Mouse (Mus musculus) cerebellum, postnatal 4 days (tissue): ENCODE results near the gene Gng12.
"Not testable (repeated sequence)": the region's sequence is repeated elsewhere in the genome, so short reads cannot be mapped to it uniquely, and the experiment has no call there.

Experiments used
- DNase-seq, 2 experiments: peaks; one replicate each; pipeline ENCODE4 v3.0.0; 2022; ENCODE audit warnings: low spot score in 2 of 2, mixed read lengths in 1 of 2

Gng12 gene

GRCm38 (mm10) chr6:67027438-67028142 is 131.4 kb downstream of the Gng12 start:
- no peak for DNase-seq

DNA sequence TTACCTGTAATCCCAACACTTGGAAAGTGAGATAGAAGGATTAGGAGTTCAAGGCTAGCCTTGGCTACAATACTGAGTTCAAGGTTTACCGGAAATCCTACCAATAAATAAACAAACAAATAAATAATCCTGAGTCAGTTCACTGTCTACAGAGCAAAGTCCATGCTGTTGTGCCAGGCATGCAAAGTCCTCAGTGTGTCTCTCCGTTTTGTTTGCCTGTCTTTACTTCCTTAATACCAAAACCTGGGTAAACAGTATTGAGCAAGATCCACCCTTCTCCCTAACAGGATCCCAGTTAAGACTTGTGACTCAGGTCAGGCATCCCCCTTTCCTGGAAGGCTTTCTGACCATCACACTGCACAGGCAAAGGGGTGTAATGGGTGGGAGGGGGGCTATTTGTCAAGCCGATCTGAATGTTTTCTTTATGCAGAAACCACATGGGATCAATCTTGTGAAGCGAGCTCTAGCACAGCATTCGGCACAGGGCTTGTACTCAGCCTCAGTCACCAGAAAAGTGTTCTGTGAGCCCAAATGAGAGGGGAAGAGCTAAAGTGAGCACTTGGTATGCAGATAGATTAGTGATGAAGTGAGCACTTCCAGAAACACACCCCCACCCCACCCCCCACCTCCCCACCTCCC is 133.2 kb downstream of the Gng12 start:
- no peak for DNase-seq

DNA sequence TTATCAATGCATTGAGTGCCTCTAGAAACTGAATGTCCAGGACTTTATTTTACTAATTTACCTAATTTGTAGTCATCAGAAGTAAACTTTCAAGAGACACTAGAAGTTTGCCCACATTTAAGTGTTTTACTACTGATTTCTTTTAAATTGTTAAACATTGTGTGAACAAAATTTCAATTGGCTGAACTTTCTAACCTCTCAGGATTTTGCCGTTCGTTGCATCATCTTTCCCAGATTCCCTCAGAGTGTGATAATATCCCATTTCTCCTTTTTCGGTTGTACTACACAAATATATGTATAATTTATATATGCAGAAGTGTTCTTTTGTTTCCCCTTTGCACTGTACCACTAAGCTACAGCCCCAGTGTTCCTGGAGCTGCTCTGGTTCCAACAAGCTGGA is 133.8 kb downstream of the Gng12 start:
- no peak for DNase-seq

DNA sequence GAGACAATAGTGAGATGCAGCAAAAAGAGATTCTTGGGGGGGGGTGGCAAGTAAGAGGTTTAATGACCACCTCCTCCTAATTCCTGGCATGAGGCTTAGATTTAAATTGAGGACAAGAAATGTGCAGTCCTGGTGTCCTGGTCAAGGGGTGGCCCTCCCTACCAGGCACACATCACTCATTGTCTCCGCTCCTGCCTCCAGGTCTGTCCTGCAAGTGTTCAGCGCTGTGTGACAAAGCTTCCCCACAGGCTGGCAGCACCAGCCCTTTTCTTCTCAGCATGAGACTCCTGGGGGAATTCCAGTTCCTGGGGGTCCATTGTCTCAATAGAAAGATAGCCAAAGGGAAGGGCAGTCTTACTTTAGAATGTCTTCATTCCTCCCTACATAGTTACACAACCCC is 134.2 kb downstream of the Gng12 start:
- DNase-seq: no peak

DNA sequence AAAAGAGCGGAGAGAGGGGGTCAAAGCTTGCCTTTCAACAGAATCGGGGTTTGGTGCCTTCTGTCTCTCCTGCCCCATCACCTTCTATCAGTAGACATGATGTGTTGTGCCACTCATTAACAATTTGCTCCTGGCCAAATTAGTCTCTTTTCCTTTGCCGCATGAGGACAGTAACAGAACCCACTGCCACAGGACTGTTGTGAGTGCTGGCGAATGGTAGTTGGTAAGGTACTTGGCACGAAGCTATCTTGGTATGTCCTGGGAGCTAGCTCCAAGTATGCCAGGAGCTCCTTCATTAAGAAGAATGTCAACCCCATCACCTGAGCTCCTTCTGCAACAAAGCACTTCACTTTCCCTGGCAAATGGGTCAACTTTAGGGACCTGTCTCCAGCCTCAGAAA is 134.6 kb downstream of the Gng12 start:
- DNase-seq: no peak

DNA sequence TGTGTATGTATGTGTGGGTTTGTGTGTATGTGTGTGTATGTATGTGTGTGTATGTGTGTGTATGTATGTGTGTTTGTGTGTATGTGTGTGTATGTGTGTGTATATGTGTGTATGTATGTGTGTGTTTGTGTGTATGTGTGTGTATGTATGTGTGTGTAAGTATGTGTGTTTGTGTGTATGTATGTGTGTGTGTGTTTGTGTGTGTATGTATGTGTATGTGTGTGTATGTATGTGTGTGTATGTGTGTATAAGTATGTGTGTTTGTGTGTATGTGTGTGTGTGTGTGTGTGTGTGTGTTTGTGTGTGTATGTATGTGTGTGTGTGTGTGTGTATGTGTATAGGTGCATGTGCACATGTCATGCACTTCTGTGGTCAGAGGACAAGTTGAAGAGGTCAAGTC is 136.4 kb downstream of the Gng12 start:
- DNase-seq: not testable (repeated sequence)

DNA sequence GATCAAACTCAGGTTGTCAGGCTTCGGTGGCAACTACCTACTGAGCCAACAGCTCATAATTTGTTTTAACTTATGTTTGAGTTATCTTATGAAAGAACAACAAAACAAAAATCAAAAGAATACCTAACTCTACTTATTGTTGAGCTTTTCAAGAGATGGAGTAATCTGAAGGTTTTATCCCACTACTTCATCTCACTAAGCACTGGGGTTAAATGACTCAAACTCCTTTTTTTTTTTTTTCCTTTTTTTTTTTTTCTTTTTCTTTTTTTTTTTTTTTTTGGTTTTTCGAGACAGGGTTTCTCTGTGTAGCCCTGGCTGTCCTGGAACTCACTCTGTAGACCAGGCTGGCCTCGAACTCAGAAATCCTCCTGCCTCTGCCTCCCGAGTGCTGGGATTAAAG is 136.8 kb downstream of the Gng12 start:
- not testable (repeated sequence) for DNase-seq

GRCm38 (mm10) chr6:67033604-67034003 is 137.4 kb downstream of the Gng12 start:
- no peak for DNase-seq

DNA sequence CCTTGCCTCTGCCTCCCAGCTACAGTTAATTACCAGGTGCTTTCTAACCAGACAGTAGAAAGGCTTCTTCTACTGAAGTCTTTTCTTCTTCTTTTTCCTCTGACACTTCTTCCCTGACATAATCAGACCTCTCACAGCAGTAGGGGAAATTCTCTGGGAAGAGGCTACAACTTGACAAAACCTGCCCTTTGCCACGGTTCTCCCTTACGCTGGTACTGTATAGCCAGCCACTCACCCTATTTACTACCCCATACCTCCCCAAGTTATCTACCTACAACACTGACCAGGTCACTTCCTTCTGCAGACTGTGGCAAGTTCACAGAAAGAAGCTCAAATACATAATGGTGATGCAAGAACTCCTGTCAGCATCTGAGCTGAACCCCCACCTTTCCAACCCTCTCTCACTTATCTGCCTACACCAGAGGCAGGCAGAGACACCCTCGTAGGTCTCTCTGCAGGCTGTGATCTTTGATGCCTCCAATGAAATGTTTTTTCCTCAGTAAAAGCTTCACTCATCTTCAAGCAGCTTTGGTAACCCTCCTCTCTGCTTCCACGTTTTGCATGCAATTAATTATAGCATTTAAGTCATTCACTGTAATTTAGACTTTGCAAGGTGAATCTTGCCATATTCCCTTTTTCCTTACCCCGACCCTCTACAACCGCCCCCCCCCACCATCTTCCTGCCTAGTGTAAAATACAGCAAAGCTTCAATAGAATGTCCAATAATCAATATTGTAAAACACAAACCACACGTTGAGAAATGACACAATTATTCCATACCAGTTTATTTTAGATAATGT is 138.3 kb downstream of the Gng12 start:
- DNase-seq: no peak

DNA sequence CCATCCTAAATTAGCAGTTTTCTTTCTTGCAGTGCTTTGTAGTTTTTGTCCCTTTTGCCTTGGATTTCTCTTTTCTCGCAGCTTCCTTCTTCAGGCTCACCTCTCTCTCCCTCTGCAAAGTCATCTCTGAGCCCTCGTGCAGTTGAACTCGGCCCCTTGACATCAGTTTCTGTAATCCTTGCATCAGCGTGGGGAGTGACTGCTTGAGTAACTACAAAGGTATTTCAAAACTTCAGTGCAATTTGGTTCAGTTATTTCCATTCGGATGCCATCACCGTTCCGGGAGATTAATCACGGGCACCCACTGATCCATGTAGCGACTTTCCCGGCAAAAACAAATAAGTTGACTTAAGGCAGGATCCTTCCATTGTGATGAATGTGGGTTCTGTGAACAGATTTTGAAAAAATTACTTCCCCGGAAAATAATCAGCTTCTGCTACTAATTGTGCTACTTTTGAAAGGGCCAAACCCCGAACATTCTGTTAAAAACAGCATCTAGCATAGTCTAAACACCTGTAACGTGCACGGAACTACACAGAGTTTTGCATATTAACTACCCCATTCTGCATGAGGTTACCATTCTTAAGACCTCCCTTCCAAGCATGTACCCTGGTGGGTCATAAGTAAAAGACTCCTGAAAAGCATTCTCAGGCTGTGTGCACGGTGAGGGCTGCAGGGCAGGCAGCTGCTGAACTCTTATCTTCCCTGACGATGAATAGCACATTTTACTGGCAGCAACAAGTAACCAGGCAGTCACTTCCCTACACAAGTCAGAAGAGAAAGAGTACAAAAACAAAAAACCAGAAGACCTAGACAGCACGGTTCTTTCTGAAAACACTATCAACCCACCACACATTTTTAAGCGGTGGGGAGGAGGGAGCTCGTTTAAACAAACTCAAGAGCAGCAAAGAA is 139.4 kb downstream of the Gng12 start:
- DNase-seq: no peak

GRCm38 (mm10) chr6:67036356-67036811 is 140.2 kb downstream of the Gng12 start:
- peak; percentile 52 to 74 for DNase-seq

- peak; percentile 75 to 88 for DNase-seq
Measured at GRCm38 (mm10) chr6:67036837-67037628, 140.8 kb downstream of the Gng12 start, which contains the start of gene Gadd45a. Gene Gadd45a (minus strand): TSS chr6:67037457.

GRCm38 (mm10) chr6:67038964-67039363 is 142.8 kb downstream of the Gng12 start:
- no peak for DNase-seq

DNA sequence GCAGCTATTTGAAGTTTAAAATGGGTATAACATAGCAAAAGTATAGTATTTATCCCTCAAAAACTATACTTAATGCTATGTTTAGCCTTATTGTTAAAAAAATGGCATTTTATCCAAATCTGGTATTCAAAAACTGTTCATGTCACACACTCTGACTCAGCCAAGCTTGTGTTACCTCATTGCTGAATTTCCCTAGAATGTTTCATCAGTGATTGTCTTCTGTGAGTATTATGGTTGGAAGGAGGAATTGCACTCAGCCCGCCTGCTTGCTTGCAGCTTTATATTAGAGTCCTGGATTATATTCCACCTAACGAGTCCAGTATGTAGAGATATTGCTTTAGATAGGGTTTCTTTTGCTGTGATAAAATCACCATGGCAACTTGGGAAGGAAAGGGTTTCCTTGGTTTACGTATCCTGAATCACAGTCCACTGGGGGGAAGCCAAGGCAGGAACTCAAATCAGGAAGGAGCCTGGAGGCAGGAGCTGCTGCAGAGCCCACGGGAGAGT is 144.8 kb downstream of the Gng12 start:
- no peak for DNase-seq

DNA sequence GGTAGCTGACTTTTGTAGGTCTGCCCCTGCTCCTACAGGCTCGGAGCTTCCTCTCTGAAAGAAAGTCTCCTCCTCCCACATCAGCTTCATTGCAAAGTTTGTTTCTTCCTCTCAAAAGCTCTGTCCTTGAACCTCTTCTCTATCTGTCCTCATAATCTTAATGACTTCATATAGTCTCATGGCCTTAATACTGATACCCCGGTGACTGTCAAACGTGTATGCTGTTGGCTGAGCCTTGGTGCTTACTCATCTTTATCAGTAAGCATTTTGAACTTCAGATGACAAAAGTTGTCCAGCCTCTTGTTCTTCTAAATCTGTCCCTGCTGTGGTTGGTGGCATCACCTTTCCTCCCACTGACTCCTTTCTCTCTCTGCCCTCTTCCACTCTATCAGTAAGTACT is 149.2 kb downstream of the Gng12 start:
- no peak for DNase-seq

DNA sequence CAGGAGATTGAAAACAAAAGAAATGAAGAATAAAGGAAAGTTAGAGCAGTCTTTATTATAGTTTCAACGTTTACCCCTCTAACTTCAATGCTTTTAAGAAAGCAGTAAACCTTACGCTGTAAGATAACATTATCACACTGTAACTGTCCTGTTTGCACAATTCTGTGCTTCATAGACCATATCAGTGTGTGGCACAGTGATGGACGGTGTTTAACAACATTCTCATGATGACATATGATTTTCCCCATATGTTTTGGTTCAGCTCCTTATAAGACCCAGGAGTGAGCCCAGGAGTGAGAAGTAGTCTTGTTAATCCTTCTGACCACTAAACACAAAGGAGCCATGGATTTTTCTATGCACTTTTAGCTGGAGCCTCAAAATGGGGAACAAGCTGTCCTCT is 150.7 kb downstream of the Gng12 start:
- DNase-seq: no peak

DNA sequence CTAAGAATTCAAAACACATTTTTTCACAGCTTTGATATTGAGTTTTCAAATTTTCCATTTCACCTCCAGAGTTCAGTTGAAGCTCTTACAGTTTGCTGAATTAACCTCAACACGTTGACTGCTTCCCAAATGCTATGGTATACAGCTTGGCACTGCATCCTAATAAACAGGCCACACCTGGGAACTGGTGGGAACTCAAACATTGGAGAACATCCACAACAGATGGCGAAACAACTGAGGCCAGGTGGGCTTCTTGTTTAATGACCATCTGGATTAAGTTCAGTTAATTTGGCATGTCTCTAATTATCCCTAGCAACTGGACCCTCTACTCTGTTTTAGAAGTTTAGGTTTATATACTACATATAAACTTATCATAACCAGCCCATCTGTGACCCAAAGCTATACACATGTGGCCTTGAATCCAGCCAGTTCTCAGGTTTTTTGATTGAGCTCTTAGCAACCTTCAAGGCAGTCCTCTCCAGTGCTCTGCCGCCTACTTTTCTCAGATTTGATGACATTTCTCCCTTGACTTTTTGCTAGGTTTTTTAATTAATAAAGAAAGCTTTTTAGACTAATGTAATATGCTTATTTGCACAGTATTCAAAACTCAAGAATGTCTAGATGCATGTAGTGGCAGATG is 152.0 kb downstream of the Gng12 start:
- no peak for DNase-seq

- DNase-seq: no peak
Measured at GRCm38 (mm10) chr6:67048880-67049694, 152.9 kb downstream of the Gng12 start.

- no peak for DNase-seq
Measured at GRCm38 (mm10) chr6:67049695-67050038, 153.5 kb downstream of the Gng12 start.
